Mouse (Mus musculus) erythroid progenitor cell, adult 5-6 weeks (primary cell): ENCODE measurements at regions not wholly inside any gene's neighbourhood (a gene's known extent, or its start where the extent isn't known, plus 50 kb on each side); places are given as distances from the start of the nearest gene placed in this dataset.

Source experiments
- ATAC-seq: replicated peaks from 2 replicates; pipeline ENCODE4 v1.8.0; 2016; ENCODE audit warnings: moderate number of reproducible peaks, mild to moderate bottlenecking, moderate TSS enrichment, inconsistent platforms; ENCODE audit not compliant: poor library complexity, low FRiP score, severe bottlenecking

- ATAC-seq = peak; percentile 96
Measured at GRCm38 (mm10) chr4:80002738-80003635, 830.9 kb upstream of the Tyrp1 start.

- ATAC-seq = peak; percentile 93
Measured at GRCm38 (mm10) chr4:80003636-80004365, 830.1 kb upstream of the Tyrp1 start.

- ATAC-seq = no peak
Measured at GRCm38 (mm10) chr4:80004366-80004700, 829.6 kb upstream of the Tyrp1 start.

GRCm38 (mm10) chr4:80004788-80005187, 829.1 kb upstream of the Tyrp1 start:
- ATAC-seq = peak; percentile 45

- no peak for ATAC-seq
Measured at GRCm38 (mm10) chr4:80027876-80028275, 806.0 kb upstream of the Tyrp1 start.

GRCm38 (mm10) chr4:80047956-80048355, 786.0 kb upstream of the Tyrp1 start:
- no peak for ATAC-seq
